Mouse (Mus musculus): ENCODE measurements around the gene Slc22a15.

GRCm38 (mm10) chr3:101947250-101947649 lies 23.0 kb upstream of the Slc22a15 start:
- no peak for TF ChIP-seq CTCF (IDR thresholded peaks at IDR 0.05; ENCODE audit: borderline replicate concordance, control insufficient read depth, extremely low read depth, insufficient read depth, low read length, poor library complexity)
- TF ChIP-seq POLR2A (IDR thresholded peaks at IDR 0.05; ENCODE audit: control insufficient read depth, extremely low read depth, insufficient read depth, low read length, poor library complexity): no peak
